Mouse (Mus musculus): ENCODE data around the gene Cct4. TPM values are rescaled to one million over a fixed set of nuclear protein-coding genes. Genes with fewer than 3 reads are reported as not detected.

The Cct4 gene
- polyA plus RNA-seq, 1 experiment from 2014 or later: 335 TPM

- ATAC-seq: no peak
- H3K9me3 ChIP-seq (ENCODE audit: control insufficient read depth, low read length): peaks cover 3% of the 10 kb centered on the region; the same call in 1 of the 2 replicates
- 0 out of 2 replicates have a peak, but pooled peaks cover 2% of the 10 kb centered on the region for H3K36me3 ChIP-seq (ENCODE audit: control insufficient read depth, insufficient read depth)
- 83% methylated on average over 4 of the region's 4 CpGs for WGBS
- H3K9ac ChIP-seq (replicated peaks; ENCODE audit: low read depth, low read length): no peak overlapping the region
- no peak overlapping the region for H3K4me3 ChIP-seq (replicated peaks; ENCODE audit: low read length)
- no peaks in the 10 kb centered on the region for H3K27me3 ChIP-seq (replicated peaks; ENCODE audit: control insufficient read depth, insufficient read depth, low read length)
- H3K4me2 ChIP-seq (ENCODE audit: low read length): no peak overlapping the region
- H3K4me1 ChIP-seq (replicated peaks; ENCODE audit: control insufficient read depth, insufficient read depth, low read length): no peaks in the 10 kb centered on the region
- no peak overlapping the region for H3K27ac ChIP-seq (ENCODE audit: low read length)
These were observed 24.8 kb upstream of the Cct4 start for GRCm38 (mm10) chr11:22965503-22965902.

GRCm38 (mm10) chr11:22969486-22969885 lies 20.8 kb upstream of the Cct4 start:
- peaks cover 6% of the 10 kb centered on the region for H3K4me1 ChIP-seq (replicated peaks; ENCODE audit: control insufficient read depth, insufficient read depth, low read length)
- no peak overlapping the region for H3K4me2 ChIP-seq (ENCODE audit: low read length)
- no peaks in the 10 kb centered on the region for H3K27me3 ChIP-seq (replicated peaks; ENCODE audit: control insufficient read depth, insufficient read depth, low read length)
- WGBS: 61% methylated on average over 6 of the region's 6 CpGs
- H3K9ac ChIP-seq (replicated peaks; ENCODE audit: low read depth, low read length): no peak overlapping the region
- no peak overlapping the region for H3K27ac ChIP-seq (ENCODE audit: low read length)
- no peak overlapping the region for H3K4me3 ChIP-seq (replicated peaks; ENCODE audit: low read length)
- no peak for ATAC-seq
- H3K9me3 ChIP-seq (ENCODE audit: control insufficient read depth, low read length): peaks cover 18% of the 10 kb centered on the region
- H3K36me3 ChIP-seq (ENCODE audit: control insufficient read depth, insufficient read depth): 0 out of 2 replicates have a peak, but pooled peaks cover 5% of the 10 kb centered on the region

GRCm38 (mm10) chr11:22970546-22970945 lies 19.8 kb upstream of the Cct4 start:
- 97% methylated on average over 1 of the region's 1 CpGs for WGBS
- 0 out of 2 replicates have a peak, but pooled peaks cover 5% of the 10 kb centered on the region for H3K36me3 ChIP-seq (ENCODE audit: control insufficient read depth, insufficient read depth)
- no peaks in the 10 kb centered on the region for H3K27me3 ChIP-seq (replicated peaks; ENCODE audit: control insufficient read depth, insufficient read depth, low read length)
- no peak overlapping the region for H3K9ac ChIP-seq (replicated peaks; ENCODE audit: low read depth, low read length)
- H3K9me3 ChIP-seq (ENCODE audit: control insufficient read depth, low read length): peaks cover 18% of the 10 kb centered on the region
- ATAC-seq: no peak
- no peak overlapping the region for H3K4me3 ChIP-seq (replicated peaks; ENCODE audit: low read length)
- no peak overlapping the region for H3K4me2 ChIP-seq (ENCODE audit: low read length)
- no peak overlapping the region for H3K27ac ChIP-seq (ENCODE audit: low read length)
- peaks cover 9% of the 10 kb centered on the region for H3K4me1 ChIP-seq (replicated peaks; ENCODE audit: control insufficient read depth, insufficient read depth, low read length)

- H3K36me3 ChIP-seq (ENCODE audit: control insufficient read depth, insufficient read depth): 0 out of 2 replicates have a peak, but pooled peaks cover 3% of the 10 kb centered on the region
- 43% methylated on average over 56 of the region's 56 CpGs for WGBS
- peak; percentile 90 for ATAC-seq
- H3K27me3 ChIP-seq (replicated peaks; ENCODE audit: control insufficient read depth, insufficient read depth, low read length): no peaks in the 10 kb centered on the region
- H3K9me3 ChIP-seq (ENCODE audit: control insufficient read depth, low read length): peaks cover 18% of the 10 kb centered on the region
- H3K27ac ChIP-seq (ENCODE audit: low read length): peak within 1 kb of the TSS; percentile 65
- H3K4me2 ChIP-seq (ENCODE audit: low read length): peak within 1 kb of the TSS; percentile 74
- peak within 1 kb of the TSS; percentile 54 for H3K9ac ChIP-seq (replicated peaks; ENCODE audit: low read depth, low read length)
- H3K4me3 ChIP-seq (replicated peaks; ENCODE audit: low read length): peak within 1 kb of the TSS; percentile 63
- H3K4me1 ChIP-seq (replicated peaks; ENCODE audit: control insufficient read depth, insufficient read depth, low read length): peaks cover 20% of the 10 kb centered on the region
These were observed 18.2 kb upstream of the Cct4 start, which contains the start of gene Zrsr1 for GRCm38 (mm10) chr11:22971835-22972709. Gene Zrsr1, plus strand, starts transcription at chr11:22972005.

DNA sequence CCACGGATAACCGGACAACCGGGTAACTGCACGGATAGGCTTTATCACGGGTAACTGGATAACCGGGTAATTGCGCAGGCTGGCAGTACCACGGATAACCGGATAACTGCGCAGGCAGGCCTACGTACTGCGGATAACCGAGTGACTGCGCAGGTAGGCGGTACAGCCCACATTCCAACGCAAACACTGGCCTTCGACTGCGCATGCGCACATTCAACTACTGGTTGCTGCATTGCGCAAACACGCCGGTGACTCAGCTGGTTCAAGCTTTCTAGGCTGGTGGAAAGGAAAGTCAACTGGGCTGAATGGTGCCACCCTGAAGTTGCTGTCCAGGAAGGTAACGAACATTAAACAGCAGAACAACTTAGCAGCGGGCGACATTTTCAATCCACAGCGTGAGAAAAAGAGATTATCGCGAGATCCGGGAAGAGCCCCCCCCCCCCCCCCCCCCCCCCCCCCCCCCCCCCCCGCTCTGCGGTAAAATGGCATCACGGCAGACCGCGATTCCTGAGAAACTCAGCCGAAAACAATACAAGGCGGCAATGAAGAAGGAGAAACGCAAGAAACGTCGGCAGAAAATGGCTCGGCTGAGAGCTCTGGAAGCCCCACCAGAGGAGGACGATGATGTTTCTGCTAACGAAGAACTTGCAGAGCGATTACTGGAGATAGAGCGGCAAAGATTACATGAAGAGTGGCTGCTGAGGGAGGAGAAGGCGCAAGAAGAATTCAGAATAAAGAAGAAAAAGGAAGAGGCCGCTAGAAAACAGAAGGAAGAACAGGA lies 17.4 kb upstream of the Cct4 start:
- Histone ChIP-seq H3K9ac (replicated peaks; ENCODE audit: low read depth, low read length) (peak overlapping the region; percentile 54), H3K4me3 (replicated peaks; ENCODE audit: low read length) (peak overlapping the region; percentile 63), H3K9me3 (ENCODE audit: control insufficient read depth, low read length) (peaks cover 16% of the 10 kb centered on the region), H3K4me2 (ENCODE audit: low read length) (peak overlapping the region; percentile 74), H3K4me1 (replicated peaks; ENCODE audit: control insufficient read depth, insufficient read depth, low read length) (peaks cover 20% of the 10 kb centered on the region), H3K27ac (ENCODE audit: low read length) (peak overlapping the region; percentile 65), H3K27me3 (replicated peaks; ENCODE audit: control insufficient read depth, insufficient read depth, low read length) (no peaks in the 10 kb centered on the region), H3K36me3 (ENCODE audit: control insufficient read depth, insufficient read depth) (0 out of 2 replicates have a peak, but pooled peaks cover 3% of the 10 kb centered on the region)
- WGBS: 55% methylated on average over 42 of the region's 46 CpGs
- peak; percentile 61 for ATAC-seq

DNA sequence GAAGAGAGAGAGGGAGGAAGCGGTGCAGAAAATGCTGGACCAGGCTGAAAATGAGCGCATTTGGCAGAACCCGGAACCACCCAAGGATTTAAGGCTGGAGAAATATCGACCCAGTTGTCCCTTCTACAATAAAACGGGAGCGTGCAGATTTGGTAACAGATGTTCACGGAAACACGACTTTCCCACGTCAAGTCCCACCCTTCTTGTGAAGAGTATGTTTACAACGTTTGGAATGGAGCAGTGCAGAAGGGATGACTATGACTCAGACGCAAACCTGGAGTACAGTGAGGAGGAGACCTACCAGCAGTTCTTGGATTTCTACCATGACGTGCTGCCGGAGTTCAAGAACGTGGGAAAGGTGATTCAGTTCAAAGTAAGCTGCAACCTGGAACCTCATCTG lies 16.7 kb upstream of the Cct4 start:
- H3K9ac ChIP-seq (replicated peaks; ENCODE audit: low read depth, low read length): peak overlapping the region; percentile 39
- ATAC-seq: no peak
- peaks cover 16% of the 10 kb centered on the region for H3K9me3 ChIP-seq (ENCODE audit: control insufficient read depth, low read length)
- no peaks in the 10 kb centered on the region for H3K27me3 ChIP-seq (replicated peaks; ENCODE audit: control insufficient read depth, insufficient read depth, low read length)
- peak overlapping the region; percentile 65 for H3K4me2 ChIP-seq (ENCODE audit: low read length)
- peak overlapping the region; percentile 43; the same call in 1 of the 2 replicates for H3K27ac ChIP-seq (ENCODE audit: low read length)
- peak overlapping the region; percentile 63 for H3K4me3 ChIP-seq (replicated peaks; ENCODE audit: low read length)
- H3K36me3 ChIP-seq (ENCODE audit: control insufficient read depth, insufficient read depth): 0 out of 2 replicates have a peak, but pooled peaks cover 3% of the 10 kb centered on the region
- 50% methylated on average over 14 of the region's 14 CpGs for WGBS
- peaks cover 20% of the 10 kb centered on the region for H3K4me1 ChIP-seq (replicated peaks; ENCODE audit: control insufficient read depth, insufficient read depth, low read length)

DNA sequence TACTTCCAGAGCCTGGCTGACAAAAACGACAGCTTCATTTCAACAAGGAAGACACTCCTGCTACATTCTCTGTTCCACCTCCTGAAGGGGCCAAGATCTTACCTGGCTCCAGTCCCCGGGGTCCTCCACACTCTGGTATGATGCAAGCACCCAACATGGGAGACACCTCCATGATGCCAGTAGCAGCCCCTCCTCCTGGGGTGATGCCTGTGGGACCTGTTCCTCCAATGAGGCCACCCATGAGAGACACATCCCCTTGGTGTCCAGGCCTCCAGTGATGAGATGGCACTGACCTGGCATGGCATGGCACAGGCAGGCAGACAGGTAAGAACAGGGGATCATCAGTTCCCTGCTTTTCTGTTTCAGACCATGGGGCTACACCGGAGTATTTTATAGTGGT lies 12.1 kb upstream of the Cct4 start:
- H3K4me2 ChIP-seq (ENCODE audit: low read length): no peak overlapping the region
- no peak overlapping the region for H3K4me3 ChIP-seq (replicated peaks; ENCODE audit: low read length)
- no peaks in the 10 kb centered on the region for H3K27me3 ChIP-seq (replicated peaks; ENCODE audit: control insufficient read depth, insufficient read depth, low read length)
- no peak for ATAC-seq
- peaks cover 29% of the 10 kb centered on the region for H3K4me1 ChIP-seq (replicated peaks; ENCODE audit: control insufficient read depth, insufficient read depth, low read length)
- 94% methylated on average over 3 of the region's 3 CpGs for WGBS
- no peaks in the 10 kb centered on the region for H3K36me3 ChIP-seq (ENCODE audit: control insufficient read depth, insufficient read depth)
- H3K9me3 ChIP-seq (ENCODE audit: control insufficient read depth, low read length): 0 out of 2 replicates have a peak, but pooled peaks cover 3% of the 10 kb centered on the region
- no peak overlapping the region for H3K9ac ChIP-seq (replicated peaks; ENCODE audit: low read depth, low read length)
- H3K27ac ChIP-seq (ENCODE audit: low read length): no peak overlapping the region

DNA sequence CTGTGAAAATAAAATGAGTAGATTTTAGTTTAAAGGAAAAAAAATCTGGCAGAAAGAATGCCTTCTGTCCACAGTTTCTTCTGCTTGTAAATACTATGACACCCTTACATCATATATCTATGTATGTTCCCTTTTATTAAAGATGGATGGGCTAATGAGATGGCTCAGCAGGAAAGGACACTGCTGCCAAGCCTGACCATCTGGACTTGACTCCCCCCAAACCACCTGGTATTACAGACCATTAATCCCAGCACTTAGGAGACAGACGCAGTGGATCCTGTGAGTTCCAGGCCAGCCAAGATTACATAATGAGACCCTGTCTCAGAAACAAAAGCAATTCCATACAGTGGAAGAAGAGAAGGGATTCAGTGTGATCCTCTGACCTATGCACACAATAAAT lies 11.6 kb upstream of the Cct4 start:
- H3K9me3 ChIP-seq (ENCODE audit: control insufficient read depth, low read length): 0 out of 2 replicates have a peak, but pooled peaks cover 2% of the 10 kb centered on the region
- no peak overlapping the region for H3K4me2 ChIP-seq (ENCODE audit: low read length)
- H3K9ac ChIP-seq (replicated peaks; ENCODE audit: low read depth, low read length): no peak overlapping the region
- WGBS: 30% methylated on average over 1 of the region's 1 CpGs
- H3K4me3 ChIP-seq (replicated peaks; ENCODE audit: low read length): no peak overlapping the region
- no peaks in the 10 kb centered on the region for H3K27me3 ChIP-seq (replicated peaks; ENCODE audit: control insufficient read depth, insufficient read depth, low read length)
- no peaks in the 10 kb centered on the region for H3K36me3 ChIP-seq (ENCODE audit: control insufficient read depth, insufficient read depth)
- peaks cover 29% of the 10 kb centered on the region for H3K4me1 ChIP-seq (replicated peaks; ENCODE audit: control insufficient read depth, insufficient read depth, low read length)
- no peak for ATAC-seq
- H3K27ac ChIP-seq (ENCODE audit: low read length): no peak overlapping the region

DNA sequence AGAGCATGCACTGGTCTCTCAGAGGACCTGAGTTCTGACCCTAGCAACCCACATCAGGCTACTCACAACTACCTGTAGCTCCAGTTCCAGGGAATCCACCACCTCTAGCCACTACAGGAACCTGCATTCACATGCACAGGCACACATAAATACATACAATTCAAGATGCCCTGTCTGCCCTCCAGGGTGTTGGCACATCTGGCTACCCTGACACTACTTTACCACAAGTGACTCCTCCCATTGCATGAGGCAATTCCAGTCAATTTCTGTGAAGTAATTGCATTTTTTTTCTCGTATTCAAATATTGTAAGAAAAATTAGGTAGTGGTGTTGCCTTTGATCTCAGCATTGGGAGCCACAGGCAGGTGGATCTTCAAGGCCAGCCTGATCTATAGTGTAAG lies 11.1 kb upstream of the Cct4 start:
- Histone ChIP-seq H3K27me3 (replicated peaks; ENCODE audit: control insufficient read depth, insufficient read depth, low read length) (no peaks in the 10 kb centered on the region), H3K4me2 (ENCODE audit: low read length) (no peak overlapping the region), H3K9me3 (ENCODE audit: control insufficient read depth, low read length) (no peaks in the 10 kb centered on the region), H3K9ac (replicated peaks; ENCODE audit: low read depth, low read length) (no peak overlapping the region), H3K4me3 (replicated peaks; ENCODE audit: low read length) (no peak overlapping the region), H3K27ac (ENCODE audit: low read length) (no peak overlapping the region), H3K36me3 (ENCODE audit: control insufficient read depth, insufficient read depth) (no peaks in the 10 kb centered on the region), H3K4me1 (replicated peaks; ENCODE audit: control insufficient read depth, insufficient read depth, low read length) (peaks cover 25% of the 10 kb centered on the region)
- WGBS: 86% methylated on average over 1 of the region's 1 CpGs
- no peak for ATAC-seq
